Mouse (Mus musculus) heart, postnatal 36 days (tissue): ENCODE measurements around the gene Bahd1. TPM values are rescaled to one million over a fixed set of nuclear protein-coding genes. Genes with fewer than 3 reads are reported as not detected.

ENCODE experiments used
- DNase-seq, 2 experiments: peaks; one replicate each; pipeline ENCODE4 v3.0.0; 2021 to 2022
- intact Hi-C: fragments of 180-260 bp; cut with DNase I; formaldehyde crosslinking; loops from one replicate; pipeline ENCODE4 v1.15.1; 2025
- total RNA-seq, 2 experiments: library from RNA; stranded (reverse); gene quantifications; 2 replicates each; pipeline ENCODE4 v1.2.3; 2021

The Bahd1 gene
- total RNA-seq, 2 experiments from 2014 or later: 18.6 TPM

DNA sequence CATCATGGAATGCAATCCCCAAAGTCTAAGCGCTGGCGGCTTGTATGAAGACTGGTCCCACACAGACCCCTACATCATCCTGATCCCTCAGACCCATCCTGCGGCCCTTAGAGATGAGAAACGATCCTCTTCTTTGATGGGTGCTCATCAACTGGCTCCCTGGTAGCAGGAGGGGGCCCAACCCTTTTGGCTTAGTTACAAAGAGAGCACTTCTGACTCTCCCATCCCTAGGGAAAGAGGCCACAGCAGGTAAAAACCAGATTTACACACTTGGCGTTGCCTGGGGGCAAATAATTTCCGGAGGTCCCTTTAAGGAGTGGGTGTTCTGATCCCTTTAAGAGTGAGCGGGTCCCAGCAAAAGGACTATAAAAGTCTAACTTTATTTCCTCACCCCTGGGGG lies 2.8 kb upstream of the Bahd1 start:
- intact Hi-C loops: no loop called here
- no peak for DNase-seq

- intact Hi-C loops: no loop called here
- no peak for DNase-seq
These were observed 2.4 kb upstream of the Bahd1 start for GRCm38 (mm10) chr2:118897808-118898207.

DNA sequence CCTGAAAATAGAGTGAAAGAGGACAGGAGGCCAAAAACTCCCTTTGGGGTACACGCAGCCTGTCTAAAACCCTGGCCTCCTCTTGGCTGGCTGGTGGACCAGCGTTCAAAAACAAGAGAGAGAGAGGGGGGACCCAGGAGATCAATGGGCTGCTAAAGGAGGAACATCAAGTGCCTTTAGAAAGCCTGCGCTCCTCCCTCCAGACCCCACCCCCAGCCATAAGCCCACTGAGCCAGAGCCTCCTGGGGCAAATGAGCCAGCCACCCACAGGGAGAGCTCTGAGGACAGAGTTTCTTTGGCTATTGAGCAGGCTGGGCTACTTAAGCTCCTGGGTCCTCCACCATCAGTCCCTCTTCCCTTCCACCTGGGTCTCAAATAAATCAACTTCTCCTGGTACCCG lies 1.4 kb upstream of the Bahd1 start:
- DNase-seq: no peak
- intact Hi-C loops: no loop called here

DNA sequence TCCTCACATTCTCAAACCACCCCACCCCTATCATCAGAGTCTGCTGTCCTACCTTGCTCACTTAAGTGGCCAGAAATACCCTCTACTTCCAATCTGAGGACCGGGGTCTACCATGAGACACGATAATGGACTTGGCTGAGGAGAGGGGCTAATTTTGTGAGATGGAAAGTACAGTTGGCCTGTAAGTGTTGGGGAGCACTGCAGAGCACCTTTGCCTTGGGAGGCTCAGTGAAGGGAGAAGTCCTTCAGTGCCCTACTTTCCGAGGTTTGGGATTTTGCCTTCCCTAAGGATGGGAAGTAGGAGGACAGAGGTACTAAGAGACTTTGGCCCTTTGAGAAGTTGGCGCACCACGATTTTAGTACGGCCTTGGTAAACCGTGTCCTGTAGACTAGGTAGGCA lies 871 bp upstream of the Bahd1 start:
- intact Hi-C loops: no loop called here
- DNase-seq: no peak

DNA sequence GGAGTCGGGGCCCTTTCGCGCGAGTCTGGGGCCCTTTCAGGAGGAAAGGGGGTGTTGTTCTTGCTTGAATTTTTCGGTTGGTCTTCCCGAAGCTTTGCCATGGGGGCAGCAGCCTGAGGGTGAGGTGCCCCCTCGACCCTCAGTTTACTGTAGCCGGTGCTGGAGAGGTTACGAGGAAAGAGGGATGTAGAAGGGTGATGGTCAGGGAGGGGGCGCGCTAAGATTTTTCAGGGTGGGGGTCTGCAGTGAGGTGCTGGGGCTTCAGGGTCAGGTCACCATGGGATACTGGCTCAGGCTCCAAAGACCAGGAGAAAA lies 606 bp downstream of the Bahd1 start:
- DNase-seq: peak in 1 of 2 experiments; percentile 19
- intact Hi-C loops: loop anchor here (10.0 kb wide), 1 partner anchor 284 kb away; no protein-coding TSS in a partner anchor

- intact Hi-C loops: loop anchor here (1.0 to 10.0 kb wide), 2 partner anchors 25 to 283 kb away; partner anchors contain the start of gene Chst14
These were observed 1.2 kb downstream of the Bahd1 start for GRCm38 (mm10) chr2:118901175-118902031.

GRCm38 (mm10) chr2:118902051-118903025 lies 2.2 kb downstream of the Bahd1 start:
- DNase-seq: peak; percentile 55 to 65
- intact Hi-C loops: loop anchor here (1.0 to 10.0 kb wide), 2 partner anchors 24 to 282 kb away; partner anchors contain the start of gene Chst14

More at GRCm38 (mm10) chr2:118901175-118902031, 1.2 kb downstream of the Bahd1 start:
- peak; percentile 96 to 97 for DNase-seq

DNA sequence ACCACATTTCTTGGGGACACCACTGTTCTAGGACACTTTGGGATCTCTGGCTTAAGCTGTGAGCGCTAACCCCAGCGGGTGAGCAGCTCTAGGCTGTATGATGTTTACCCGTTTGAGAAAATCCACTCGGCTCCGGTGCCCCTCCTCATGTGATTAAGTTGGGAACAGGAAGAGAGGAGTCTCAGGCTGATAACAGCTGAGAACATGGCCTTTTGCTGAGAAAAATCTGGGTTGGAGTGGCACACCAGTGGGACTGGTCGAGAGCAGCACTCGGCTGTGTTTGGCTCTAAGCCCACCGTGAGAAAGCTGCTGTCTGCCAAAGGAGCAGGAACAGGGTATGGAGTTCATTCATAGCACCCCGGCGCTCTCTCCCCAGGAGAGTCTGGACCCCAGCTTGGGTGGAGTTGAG lies 3.2 kb downstream of the Bahd1 start:
- peak in 1 of 2 experiments; percentile 29 for DNase-seq
- intact Hi-C loops: loop anchor here (10.0 kb wide), 1 partner anchor 281 kb away; no protein-coding TSS in a partner anchor

DNA sequence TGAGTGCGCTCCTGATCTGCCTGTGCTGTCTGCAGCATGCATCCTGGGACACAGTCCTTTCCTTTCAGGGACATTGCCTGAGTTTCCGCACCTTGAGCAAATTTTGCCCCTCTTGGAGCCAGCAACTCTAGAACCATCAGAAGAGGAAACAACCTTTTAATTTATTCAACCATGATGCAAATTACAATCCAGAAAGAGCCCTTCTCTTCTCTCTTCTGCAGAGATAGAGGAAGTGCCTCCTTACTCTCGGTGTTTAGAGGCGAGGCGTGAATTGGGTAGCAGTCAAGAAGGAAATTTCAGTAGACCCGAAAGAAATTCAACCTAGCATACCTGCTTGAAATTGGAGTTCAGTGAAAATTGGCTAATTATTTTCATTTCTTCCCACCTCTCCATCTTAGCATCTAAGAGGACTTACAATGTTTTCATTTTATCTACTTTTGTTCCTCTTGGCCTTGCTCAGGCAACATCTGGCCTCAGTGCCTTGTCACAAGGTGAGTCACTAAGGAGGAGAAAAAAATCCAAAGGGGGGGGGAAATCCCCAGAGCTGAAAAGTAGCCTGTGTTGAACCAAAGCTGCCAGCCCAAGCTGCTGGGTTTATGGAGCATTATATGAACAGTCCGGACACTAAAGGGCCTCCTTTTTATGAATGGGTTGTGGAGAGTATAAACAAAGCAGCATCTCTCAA lies 5.4 kb downstream of the Bahd1 start:
- intact Hi-C loops: loop anchor here (2.0 to 10.0 kb wide), 2 partner anchors 67 to 279 kb away; no protein-coding TSS in a partner anchor
- no peak for DNase-seq

DNA sequence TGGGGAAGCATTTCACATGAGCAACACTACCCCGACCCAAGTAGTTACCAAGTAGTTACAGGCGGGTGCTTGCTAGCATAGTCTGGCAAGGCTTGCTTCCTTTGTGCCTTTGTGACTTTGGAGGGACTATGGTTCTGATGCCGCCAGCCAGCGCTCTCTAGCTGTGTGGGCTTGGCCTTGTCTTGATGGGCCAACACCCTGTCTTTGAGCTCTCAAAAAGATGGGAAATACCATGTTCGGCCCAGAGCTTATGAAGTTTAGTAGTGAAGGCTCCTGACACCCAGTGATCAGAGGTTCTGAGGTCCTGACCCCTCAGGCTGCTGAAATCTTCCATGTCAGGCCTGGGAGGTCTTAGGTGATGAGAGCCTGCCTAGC lies 5.9 kb downstream of the Bahd1 start:
- DNase-seq: no peak
- intact Hi-C loops: loop anchor here (10.0 kb wide), 1 partner anchor 279 kb away; no protein-coding TSS in a partner anchor

DNA sequence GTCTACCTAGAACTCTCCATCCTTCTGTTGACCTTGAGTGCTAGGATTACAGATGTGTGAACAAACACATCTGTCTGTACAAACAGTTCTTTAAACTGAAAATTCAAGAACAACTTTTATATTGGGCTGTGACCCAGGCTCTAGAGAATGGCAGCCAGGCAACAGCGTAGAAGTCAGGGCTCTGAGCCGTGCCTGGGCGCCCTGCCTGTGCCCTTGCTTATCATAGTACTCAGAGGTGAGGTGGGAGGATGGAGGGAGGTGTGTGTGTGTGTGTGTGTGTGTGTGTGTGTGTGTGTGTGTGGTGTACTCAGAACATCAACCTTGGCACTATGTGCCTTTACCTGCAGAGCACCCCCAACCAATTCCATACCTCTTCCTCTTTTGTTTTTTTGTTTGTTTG lies 7.6 kb downstream of the Bahd1 start:
- peak in 1 of 2 experiments; percentile 24 for DNase-seq
- intact Hi-C loops: loop anchor here (10.0 kb wide), 1 partner anchor 277 kb away; no protein-coding TSS in a partner anchor

GRCm38 (mm10) chr2:118909151-118909550 lies 9.0 kb downstream of the Bahd1 start:
- intact Hi-C loops: loop anchor here (10.0 kb wide), 1 partner anchor 276 kb away; no protein-coding TSS in a partner anchor
- no peak for DNase-seq

- DNase-seq: no peak
- intact Hi-C loops: no loop called here
These were observed 10.6 kb downstream of the Bahd1 start for GRCm38 (mm10) chr2:118910605-118911278.

DNA sequence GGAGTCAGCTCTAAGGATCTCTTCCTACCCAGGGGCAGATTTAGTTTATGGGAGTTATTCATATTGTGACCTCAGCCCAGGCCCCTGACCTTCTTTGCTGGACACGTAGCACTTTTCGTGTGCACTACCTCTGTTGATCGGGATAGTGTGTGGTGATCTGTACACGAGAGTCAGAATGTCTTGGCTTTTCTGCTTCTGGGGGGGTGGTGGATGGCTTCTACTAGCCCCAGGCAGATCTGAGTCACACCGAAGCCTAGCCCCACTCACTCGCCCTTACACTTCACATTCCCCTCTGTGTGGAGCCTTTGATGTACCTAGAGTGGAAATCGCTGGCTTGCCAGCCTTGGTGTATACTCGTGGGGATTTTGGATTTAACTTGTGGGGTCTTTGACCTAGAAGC lies 12.5 kb downstream of the Bahd1 start:
- intact Hi-C loops: no loop called here

DNA sequence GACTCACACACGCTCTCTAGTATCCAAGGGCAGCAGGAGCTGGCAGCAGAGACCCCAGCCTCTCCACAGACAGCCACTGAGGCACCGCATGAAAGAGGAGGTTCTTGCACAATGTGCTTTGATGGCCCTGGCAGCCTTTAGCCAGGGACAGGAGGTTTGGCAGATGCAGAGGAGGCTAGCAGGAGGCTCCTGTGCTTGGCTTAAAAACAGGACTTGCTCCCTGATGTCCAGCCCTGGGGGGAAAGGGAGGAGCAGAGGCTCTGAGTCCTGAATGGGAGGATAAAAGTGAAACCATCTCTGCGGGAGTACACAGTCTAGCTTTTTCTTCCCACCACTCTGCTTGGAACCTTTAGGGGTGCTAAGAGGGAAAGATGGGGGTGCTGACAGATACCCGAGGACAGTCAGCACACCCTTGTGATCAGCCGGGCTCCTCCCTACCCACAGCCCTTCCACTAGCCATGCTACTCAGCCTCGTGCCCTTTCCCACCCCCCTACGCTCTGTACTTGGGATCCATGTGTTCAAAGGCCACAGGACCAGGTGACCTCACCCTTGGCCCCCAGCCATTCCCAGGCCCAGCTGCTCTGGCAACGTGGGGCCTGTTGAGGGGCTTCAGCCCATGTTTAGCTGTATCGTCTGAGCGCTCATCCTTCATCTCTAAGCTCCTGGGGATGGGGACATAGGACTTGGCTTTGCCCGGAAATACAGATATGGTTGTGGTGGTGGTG lies 13.5 kb downstream of the Bahd1 start:
- DNase-seq: no peak
- intact Hi-C loops: no loop called here

More for the DNA sequence above, 12.5 kb downstream of the Bahd1 start:
- no peak for DNase-seq

- intact Hi-C loops: no loop called here
- no peak for DNase-seq
These were observed 14.5 kb downstream of the Bahd1 start for GRCm38 (mm10) chr2:118914685-118915084.

DNA sequence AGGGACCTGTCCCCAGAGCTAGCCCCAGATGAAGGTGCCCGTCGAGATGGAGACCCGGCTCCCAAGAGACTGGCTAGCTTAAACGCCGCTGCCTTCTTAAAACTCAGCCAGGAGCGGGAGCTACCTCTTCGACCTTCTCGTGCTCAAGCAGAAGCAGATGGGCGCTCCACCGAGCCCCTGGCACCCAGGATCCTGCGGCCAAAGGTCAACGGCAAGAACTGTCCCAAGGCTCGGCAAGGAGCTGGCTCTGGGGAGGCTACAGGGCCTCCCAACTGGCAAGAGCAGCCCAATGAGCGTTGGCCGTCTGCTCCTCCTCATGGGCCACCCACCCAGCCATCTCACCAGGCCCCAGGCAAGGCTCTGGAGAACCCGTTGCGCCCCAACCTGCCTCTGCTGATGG lies 16.3 kb downstream of the Bahd1 start:
- DNase-seq: no peak
- intact Hi-C loops: no loop called here

- intact Hi-C loops: no loop called here
These were observed 18.4 kb downstream of the Bahd1 start for GRCm38 (mm10) chr2:118918543-118918942.

DNA sequence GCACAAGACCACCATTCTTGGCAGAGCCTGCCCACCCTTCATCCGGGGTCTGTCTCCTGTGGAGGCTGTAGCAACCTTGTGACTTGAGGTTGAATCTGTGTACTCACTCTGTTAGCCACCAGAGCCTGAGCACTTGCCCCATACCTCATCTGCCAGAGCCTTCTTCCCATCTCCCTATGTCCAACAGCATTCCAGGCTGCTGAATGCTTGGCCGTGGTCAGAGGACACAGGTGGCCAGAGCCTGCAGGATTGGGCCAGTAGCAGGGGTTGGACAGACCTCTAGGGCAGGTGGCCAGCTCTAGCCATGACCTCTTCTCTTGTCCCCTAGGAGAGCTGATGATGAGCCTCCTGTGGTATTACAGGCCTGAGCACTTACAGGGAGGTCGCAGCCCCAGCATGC lies 20.3 kb downstream of the Bahd1 start:
- DNase-seq: no peak
- intact Hi-C loops: no loop called here

More at GRCm38 (mm10) chr2:118918543-118918942, 18.4 kb downstream of the Bahd1 start:
- no peak for DNase-seq
